Mouse (Mus musculus) hindbrain, embryonic 16.5 days (tissue): Measurements from ENCODE around the gene Serpinb6a. TPM values are rescaled to one million over a fixed set of nuclear protein-coding genes. Genes with fewer than 3 reads are reported as not detected.

Experiments used
- ATAC-seq: fragments of 200-750 bp; cut with Nextera tagmentation; 2 replicates; pipeline ENCODE4 v1.8.0; 2017; ENCODE audit warnings: moderate TSS enrichment, moderate library complexity
- H3K27ac ChIP-seq: fragments of 300-500 bp; sonication (generic); 2 replicates; pipeline ENCODE4 v1.5.1; 2014; ENCODE audit warnings: low read depth, mild to moderate bottlenecking, control low read depth, low read length, moderate library complexity
- H3K27me3 ChIP-seq: fragments of 300-500 bp; sonication (generic); replicated peaks from 2 replicates; pipeline ENCODE4 v1.6.1; 2014; ENCODE audit warnings: low read length; ENCODE audit not compliant: control insufficient read depth, insufficient read depth
- H3K36me3 ChIP-seq: fragments of 300-500 bp; sonication (generic); 2 replicates; pipeline ENCODE4 v1.6.1; 2014; ENCODE audit warnings: mild to moderate bottlenecking, low read length, moderate library complexity, mixed read lengths; ENCODE audit not compliant: control insufficient read depth, insufficient read depth
- H3K4me1 ChIP-seq: fragments of 300-500 bp; sonication (generic); 2 replicates; pipeline ENCODE4 v1.6.1; 2014; ENCODE audit warnings: low read depth, low read length; ENCODE audit not compliant: control insufficient read depth, insufficient read depth
- H3K4me2 ChIP-seq: fragments of 300-500 bp; sonication (generic); 2 replicates; pipeline ENCODE4 v1.6.1; 2014; ENCODE audit warnings: mild to moderate bottlenecking, low read length, control low read depth, moderate library complexity
- H3K4me3 ChIP-seq: fragments of 300-500 bp; sonication (generic); 2 replicates; pipeline ENCODE4 v1.5.1; 2014; ENCODE audit warnings: mild to moderate bottlenecking, low read length, control low read depth, moderate library complexity
- H3K9ac ChIP-seq: fragments of 300-500 bp; sonication (generic); 2 replicates; pipeline ENCODE4 v1.6.1; 2014; ENCODE audit warnings: low read depth, mild to moderate bottlenecking, control low read depth, low read length, moderate library complexity
- H3K9me3 ChIP-seq: fragments of 300-500 bp; sonication (generic); 2 replicates; pipeline ENCODE4 v1.6.1; 2014; ENCODE audit warnings: mild to moderate bottlenecking, low read length, moderate library complexity; ENCODE audit not compliant: control insufficient read depth
- WGBS: fragments of 180-500 bp; shearing (Covaris S2); extraction: QIAGEN DNeasy Blood & Tissue Kit; methylation state at CpG from one replicate; pipeline ENCODE4 v1.1.7; 2014; 5-methylcytosine and 5-hydroxymethylcytosine counted together
- polyA plus RNA-seq: library from polyadenylated mRNA; unstranded; fragments of >200 nt; fragmentation: Nextera tagmentation; extraction: Ambion mirVana; gene quantifications from 2 replicates; pipeline ENCODE4 v1.2.1, GENCODE M21; 2015

The Serpinb6a gene
- 40.0 and 42.2 TPM in 2 replicates for polyA plus RNA-seq

- Histone ChIP-seq H3K4me2 (peak within 1 kb of the TSS; percentile 73), H3K27ac (peak within 1 kb of the TSS; percentile 91), H3K4me1 (peaks cover 11% of the 10 kb centered on the region), H3K27me3 (no peaks in the 10 kb centered on the region), H3K4me3 (peak within 1 kb of the TSS; percentile 93), H3K36me3 (no peaks in the 10 kb centered on the region), H3K9me3 (no peaks in the 10 kb centered on the region), H3K9ac (peak within 1 kb of the TSS; percentile 92)
- ATAC-seq: peak; percentile 99
- under 1% methylated on average over 81 of the region's 92 CpGs for WGBS
Measured at GRCm38 (mm10) chr13:34002058-34003006, at the start of gene Serpinb6a, which contains the start of gene Ripk1. Gene Serpinb6a, minus strand, starts transcription at chr13:34002794. Gene Ripk1, plus strand, starts transcription at chr13:34002363.

GRCm38 (mm10) chr13:34051692-34052091 is 49.1 kb upstream of the Serpinb6a start:
- peaks cover 20% of the 10 kb centered on the region for H3K36me3 ChIP-seq
- no peak overlapping the region for H3K4me3 ChIP-seq
- no peaks in the 10 kb centered on the region for H3K9me3 ChIP-seq
- H3K27me3 ChIP-seq: no peaks in the 10 kb centered on the region
- peaks cover under 1% of the 10 kb centered on the region; the same call in 1 of the 2 replicates for H3K4me1 ChIP-seq
- 97% methylated on average over 3 of the region's 3 CpGs for WGBS
- no peak overlapping the region for H3K9ac ChIP-seq
- H3K4me2 ChIP-seq: no peak overlapping the region
- no peak overlapping the region for H3K27ac ChIP-seq
- no peak for ATAC-seq

- Histone ChIP-seq H3K4me3 (no peak overlapping the region), H3K4me1 (peaks cover 2% of the 10 kb centered on the region; the same call in 1 of the 2 replicates), H3K9ac (no peak overlapping the region), H3K27ac (no peak overlapping the region), H3K27me3 (no peaks in the 10 kb centered on the region), H3K4me2 (no peak overlapping the region), H3K9me3 (no peaks in the 10 kb centered on the region), H3K36me3 (peaks cover 16% of the 10 kb centered on the region)
- no peak for ATAC-seq
- 98% methylated on average over 8 of the region's 8 CpGs for WGBS
Measured at GRCm38 (mm10) chr13:34050479-34050878, 47.9 kb upstream of the Serpinb6a start.

- no peaks in the 10 kb centered on the region for H3K9me3 ChIP-seq
- no peak overlapping the region for H3K27ac ChIP-seq
- no peak overlapping the region for H3K9ac ChIP-seq
- 90% methylated on average over 3 of the region's 3 CpGs for WGBS
- ATAC-seq: no peak
- no peak overlapping the region for H3K4me3 ChIP-seq
- peaks cover 2% of the 10 kb centered on the region; the same call in 1 of the 2 replicates for H3K4me1 ChIP-seq
- H3K4me2 ChIP-seq: no peak overlapping the region
- no peaks in the 10 kb centered on the region for H3K27me3 ChIP-seq
- peaks cover 12% of the 10 kb centered on the region for H3K36me3 ChIP-seq
Measured at GRCm38 (mm10) chr13:34047526-34047925, 44.9 kb upstream of the Serpinb6a start.

GRCm38 (mm10) chr13:34046421-34047012 is 43.9 kb upstream of the Serpinb6a start:
- H3K27ac ChIP-seq: no peak overlapping the region
- peak overlapping the region; percentile 39; the same call in 1 of the 2 replicates for H3K9ac ChIP-seq
- no peaks in the 10 kb centered on the region for H3K27me3 ChIP-seq
- H3K4me1 ChIP-seq: peaks cover 2% of the 10 kb centered on the region; the same call in 1 of the 2 replicates
- no peaks in the 10 kb centered on the region for H3K9me3 ChIP-seq
- H3K4me2 ChIP-seq: no peak overlapping the region
- ATAC-seq: peak; percentile 95
- 37% methylated on average over 11 of the region's 11 CpGs for WGBS
- peaks cover 9% of the 10 kb centered on the region for H3K36me3 ChIP-seq
- no peak overlapping the region for H3K4me3 ChIP-seq

- H3K4me2 ChIP-seq: no peak overlapping the region
- H3K9me3 ChIP-seq: no peaks in the 10 kb centered on the region
- WGBS: 70% methylated on average over 5 of the region's 5 CpGs
- H3K27ac ChIP-seq: no peak overlapping the region
- H3K27me3 ChIP-seq: no peaks in the 10 kb centered on the region
- peaks cover 4% of the 10 kb centered on the region; the same call in 1 of the 2 replicates for H3K36me3 ChIP-seq
- ATAC-seq: peak; percentile 45; the same call in 1 of the 2 replicates
- no peak overlapping the region for H3K4me3 ChIP-seq
- no peak overlapping the region for H3K9ac ChIP-seq
- peaks cover 2% of the 10 kb centered on the region; the same call in 1 of the 2 replicates for H3K4me1 ChIP-seq
Measured at GRCm38 (mm10) chr13:34045511-34046249, 43.1 kb upstream of the Serpinb6a start.

- H3K4me3 ChIP-seq: no peak overlapping the region
- H3K9me3 ChIP-seq: no peaks in the 10 kb centered on the region
- no peak overlapping the region for H3K27ac ChIP-seq
- peaks cover 4% of the 10 kb centered on the region; the same call in 1 of the 2 replicates for H3K36me3 ChIP-seq
- H3K4me1 ChIP-seq: peaks cover 5% of the 10 kb centered on the region
- ATAC-seq: no peak
- no peak overlapping the region for H3K9ac ChIP-seq
- H3K4me2 ChIP-seq: no peak overlapping the region
- no peaks in the 10 kb centered on the region for H3K27me3 ChIP-seq
- 80% methylated on average over 7 of the region's 7 CpGs for WGBS
Measured at GRCm38 (mm10) chr13:34043716-34044393, 41.3 kb upstream of the Serpinb6a start.

- no peak overlapping the region for H3K27ac ChIP-seq
- no peaks in the 10 kb centered on the region for H3K36me3 ChIP-seq
- H3K4me1 ChIP-seq: peaks cover 14% of the 10 kb centered on the region
- H3K4me2 ChIP-seq: no peak overlapping the region
- H3K9ac ChIP-seq: no peak overlapping the region
- no peak for ATAC-seq
- no peaks in the 10 kb centered on the region for H3K9me3 ChIP-seq
- WGBS: 96% methylated on average over 3 of the region's 3 CpGs
- H3K27me3 ChIP-seq: no peaks in the 10 kb centered on the region
- no peak overlapping the region for H3K4me3 ChIP-seq
Measured at GRCm38 (mm10) chr13:34040091-34040490, 37.5 kb upstream of the Serpinb6a start.
